Mouse (Mus musculus) bone marrow macrophage, adult 2 months (primary cell): ENCODE results near the gene Zfand3.

Experiments
- CTCF ChIP-seq: IDR thresholded peaks from 2 replicates; pipeline ENCODE4 v1.5.1; 2012; ENCODE audit warnings: low read depth, mild to moderate bottlenecking, low read length, moderate library complexity
- POLR2A ChIP-seq: IDR thresholded peaks from 2 replicates; pipeline ENCODE4 v1.6.1; 2012; ENCODE audit warnings: mild to moderate bottlenecking, low read depth, low read length, borderline replicate concordance

GRCm38 (mm10) chr17:30193615-30194014 is 189.1 kb downstream of the Zfand3 start:
- TF ChIP-seq POLR2A (no peak), CTCF (no peak)
